In genomic region chr17:46682654-46683389, GRCm38 (mm10) we compare ENCODE assay signal across 25 mouse cellular contexts. TPM values are rescaled to one million over a fixed set of nuclear protein-coding genes. Genes with fewer than 3 reads are reported as not detected.
DNase-seq lines count a peak whose midpoint lies in the region; ATAC-seq and TF ChIP-seq lines count a peak whose summit lies in the region.
"Had no signal": no experiment of that assay in that cellular context is flagged by ENCODE, and none has a peak within 500 bp of the region (broad histone marks: within the 10 kb centered on the region; RNA-seq: fewer than 3 reads in every experiment).

No protein-coding gene starts in this region.

- no peaks in the 10 kb centered on the region for H3K27me3 ChIP-seq in cerebellum, adult 2 months (ENCODE audit: control insufficient read depth, insufficient read depth, low read length)
- H3K27me3 ChIP-seq in stomach, embryonic 15.5 days (replicated peaks): no peaks in the 10 kb centered on the region
- H3K27me3 ChIP-seq: embryonic facial prominence, embryonic 13.5 days; forebrain, embryonic 12.5 days; heart, embryonic 15.5 days; hindbrain, embryonic 15.5 days; liver, embryonic 13.5 days; neural tube, embryonic 15.5 days; Patski had no signal

- H3K36me3 ChIP-seq in stomach, embryonic 15.5 days: peaks cover 44% of the 10 kb centered on the region

- no peak overlapping the region for H3K4me3 ChIP-seq in cerebellum, adult 2 months (replicated peaks; ENCODE audit: insufficient read depth, low read depth, low read length)
- no peak overlapping the region for H3K4me3 ChIP-seq in lung, adult 2 months (replicated peaks; ENCODE audit: extremely low read depth, low read depth, low read length)
- no peak overlapping the region for H3K4me3 ChIP-seq in stomach, embryonic 15.5 days (replicated peaks)
- H3K4me3 ChIP-seq: erythroblast, embryonic 14.5 days had no signal

- H3K9ac ChIP-seq in stomach, embryonic 15.5 days: no peak overlapping the region
- H3K9ac ChIP-seq: heart, embryonic 15.5 days; hindbrain, embryonic 15.5 days had no signal

- no peak overlapping the region for H3K27ac ChIP-seq in cerebellum, adult 2 months (ENCODE audit: insufficient read depth, low read length)
- H3K27ac ChIP-seq in stomach, embryonic 15.5 days: peak overlapping the region; percentile 54; the same call in 1 of the 2 replicates
- H3K27ac ChIP-seq: forebrain, embryonic 12.5 days; hindbrain, embryonic 15.5 days; macrophage; neural tube, embryonic 15.5 days had no signal

- no peak for TF ChIP-seq POLR2A in cerebellum, adult 2 months (IDR thresholded peaks at IDR 0.05; ENCODE audit: borderline replicate concordance, insufficient read depth, low read length)
- no peak for TF ChIP-seq POLR2A in lung, adult 2 months (IDR thresholded peaks at IDR 0.05; ENCODE audit: borderline replicate concordance, extremely low read depth, low read depth, low read length)

- no peak for ATAC-seq in stomach, embryonic 15.5 days (ENCODE audit: insufficient read depth, low FRiP score, low read depth)
- ATAC-seq: Patski had no signal

- H3K4me1 ChIP-seq in cerebellum, adult 2 months (ENCODE audit: control insufficient read depth, insufficient read depth, low read length): peaks cover 15% of the 10 kb centered on the region
- H3K4me1 ChIP-seq in lung, adult 2 months (ENCODE audit: control insufficient read depth, insufficient read depth, low read length): peaks cover 6% of the 10 kb centered on the region; the same call in 1 of the 2 replicates
- peaks cover 26% of the 10 kb centered on the region for H3K4me1 ChIP-seq in stomach, embryonic 15.5 days

- H3K9me3 ChIP-seq in stomach, embryonic 15.5 days: no peaks in the 10 kb centered on the region
- H3K9me3 ChIP-seq: embryonic facial prominence, embryonic 13.5 days; forebrain, embryonic 12.5 days; G1E; heart, embryonic 15.5 days; hindbrain, embryonic 15.5 days; liver, embryonic 13.5 days; neural tube, embryonic 15.5 days had no signal

- H3K4me2 ChIP-seq in stomach, embryonic 15.5 days: no peak overlapping the region

- peak; percentile 55 for DNase-seq in cerebellum, adult 11-12 months
- DNase-seq in cerebellum, adult 2 months: no peak
- peak; percentile 13 for DNase-seq in lung, adult 2 months
- DNase-seq in lung, postnatal 14 days: no peak
- peak; percentile 91 for DNase-seq in ES-CJ7 (ENCODE audit: low read depth, low spot score)
- no peak for DNase-seq in layer of hippocampus, adult 18-20 months (ENCODE audit: low spot score in 2 of 2)
- no peak for DNase-seq in kidney, adult 18-20 months
- DNase-seq: adrenal gland, postnatal 14 days; embryo, embryonic 11 days; gastrocnemius, postnatal 36 days; heart, postnatal 36 days; kidney, postnatal 36 days; liver, embryonic 13.5 days; lung, embryonic 14.5 days; thymus, adult 2 months had no signal

- TF ChIP-seq CTCF in cerebellum, adult 2 months (IDR thresholded peaks at IDR 0.05; ENCODE audit: borderline replicate concordance, insufficient read depth, low read depth, low read length): no peak
- no peak for TF ChIP-seq CTCF in lung, adult 2 months (IDR thresholded peaks at IDR 0.05; ENCODE audit: insufficient read depth, low read length)

- WGBS in cerebellum, adult 2 months: 74% methylated on average over 16 of the region's 16 CpGs
- WGBS in lung, adult 2 months: 87% methylated on average over 16 of the region's 16 CpGs
- 79% methylated on average over 16 of the region's 16 CpGs for WGBS in stomach, embryonic 15.5 days

RNA-seq across cellular contexts. Expression of gene Klhdc3, which starts 2.1 kb away (rescaled TPM):
- polyA plus RNA-seq in cerebellum, adult 2 months (2012; rRNA removed): 237 and 240 TPM in 2 replicates
- polyA plus RNA-seq in lung, adult 2 months (2012; rRNA removed): 68.4 and 78.1 TPM in 2 replicates
- polyA plus RNA-seq in stomach, embryonic 15.5 days (2015; fragmentation: Nextera tagmentation; extraction: Ambion mirVana): 102 and 103 TPM in 2 replicates
- 100 to 1,000 TPM; 172 to 177 TPM for total RNA-seq in layer of hippocampus, adult 18-20 months (2021)

RNA-seq across cellular contexts. Expression of gene Mea1, which starts 4.2 kb away (rescaled TPM):
- polyA plus RNA-seq in cerebellum, adult 2 months (2012; rRNA removed): 136 and 147 TPM in 2 replicates
- polyA plus RNA-seq in lung, adult 2 months (2012; rRNA removed): 48.2 and 55.7 TPM in 2 replicates
- polyA plus RNA-seq in stomach, embryonic 15.5 days (2015; fragmentation: Nextera tagmentation; extraction: Ambion mirVana): 145 and 153 TPM in 2 replicates
- 100 to 1,000 TPM in 1 of 2 experiments, 10 to 100 TPM in 1; 97.2 to 109 TPM for total RNA-seq in layer of hippocampus, adult 18-20 months (2021)

RNA-seq across cellular contexts. Expression of gene Rrp36, which starts 8.7 kb away (rescaled TPM):
- polyA plus RNA-seq in cerebellum, adult 2 months (2012; rRNA removed): 32.3 and 33.0 TPM in 2 replicates
- 27.3 and 30.8 TPM in 2 replicates for polyA plus RNA-seq in lung, adult 2 months (2012; rRNA removed)
- polyA plus RNA-seq in stomach, embryonic 15.5 days (2015; fragmentation: Nextera tagmentation; extraction: Ambion mirVana): 53.2 and 57.2 TPM in 2 replicates
- total RNA-seq in layer of hippocampus, adult 18-20 months (2021): 10 to 100 TPM; 17.2 to 19.7 TPM

RNA-seq across cellular contexts. Expression of gene Ppp2r5d, which starts 22.1 kb away (rescaled TPM):
- polyA plus RNA-seq in cerebellum, adult 2 months (2012; rRNA removed): 137 and 139 TPM in 2 replicates
- polyA plus RNA-seq in lung, adult 2 months (2012; rRNA removed): 44.4 and 53.8 TPM in 2 replicates
- polyA plus RNA-seq in stomach, embryonic 15.5 days (2015; fragmentation: Nextera tagmentation; extraction: Ambion mirVana): 72.8 and 86.7 TPM in 2 replicates
- total RNA-seq in layer of hippocampus, adult 18-20 months (2021): 10 to 100 TPM; 89.3 to 90.9 TPM

RNA-seq across cellular contexts. Expression of gene Pex6, which starts 28.4 kb away (rescaled TPM):
- 46.5 and 52.4 TPM in 2 replicates for polyA plus RNA-seq in cerebellum, adult 2 months (2012; rRNA removed)
- polyA plus RNA-seq in lung, adult 2 months (2012; rRNA removed): 60.6 and 80.4 TPM in 2 replicates
- 24.9 and 27.1 TPM in 2 replicates for polyA plus RNA-seq in stomach, embryonic 15.5 days (2015; fragmentation: Nextera tagmentation; extraction: Ambion mirVana)
- 10 to 100 TPM; 55.5 to 62.4 TPM for total RNA-seq in layer of hippocampus, adult 18-20 months (2021)

Comparison
In these comparisons a context has a peak if more than half of its experiments do, and no peak if none do; other contexts are left out.
1. DNase-seq: peak in cerebellum, adult 11-12 months (single experiment), lung, adult 2 months (single experiment) and ES-CJ7 (single experiment); none in cerebellum, adult 2 months (0 of 2), lung, postnatal 14 days (single experiment), layer of hippocampus, adult 18-20 months (0 of 2) and kidney, adult 18-20 months (single experiment).